ENCODE assay signal across 23 mouse cellular contexts in genomic region chr6:31790906-31791305, GRCm38 (mm10).
DNase-seq lines count a peak whose midpoint lies in the region; ATAC-seq lines count a peak whose summit lies in the region.
"Had no signal": no experiment of that assay in that cellular context is flagged by ENCODE, and none has a peak within 500 bp of the region (broad histone marks: within the 10 kb centered on the region; RNA-seq: fewer than 3 reads in every experiment).

No protein-coding gene starts in this region.

- no peak overlapping the region for H3K9ac ChIP-seq in hindbrain, embryonic 16.5 days (ENCODE audit: low read depth, low read length)
- H3K9ac ChIP-seq: embryonic facial prominence, embryonic 13.5 days; liver, embryonic 14.5 days; lung, embryonic 15.5 days; midbrain, embryonic 12.5 days had no signal

- H3K9me3 ChIP-seq in hindbrain, embryonic 16.5 days (ENCODE audit: control insufficient read depth, low read length): no peaks in the 10 kb centered on the region
- H3K9me3 ChIP-seq in hindbrain, embryonic 10.5 days: no peaks in the 10 kb centered on the region
- H3K9me3 ChIP-seq in midbrain, embryonic 10.5 days (replicated peaks): no peaks in the 10 kb centered on the region
- H3K9me3 ChIP-seq: embryonic facial prominence, embryonic 13.5 days; lung, embryonic 15.5 days; midbrain, embryonic 12.5 days had no signal

- 57% methylated on average over 2 of the region's 2 CpGs for WGBS in hindbrain, embryonic 16.5 days
- 66% methylated on average over 2 of the region's 2 CpGs for WGBS in hindbrain, embryonic 10.5 days
- 68% methylated on average over 2 of the region's 2 CpGs for WGBS in midbrain, embryonic 10.5 days

- no peaks in the 10 kb centered on the region for H3K36me3 ChIP-seq in hindbrain, embryonic 16.5 days (ENCODE audit: control insufficient read depth, insufficient read depth, low read length)
- H3K36me3 ChIP-seq in hindbrain, embryonic 10.5 days: no peaks in the 10 kb centered on the region
- H3K36me3 ChIP-seq in midbrain, embryonic 10.5 days: no peaks in the 10 kb centered on the region
- H3K36me3 ChIP-seq: embryonic facial prominence, embryonic 13.5 days; lung, embryonic 15.5 days; midbrain, embryonic 12.5 days had no signal

- no peaks in the 10 kb centered on the region for H3K4me1 ChIP-seq in hindbrain, embryonic 16.5 days (ENCODE audit: control insufficient read depth, insufficient read depth, low read depth, low read length)
- H3K4me1 ChIP-seq in hindbrain, embryonic 10.5 days (replicated peaks): no peaks in the 10 kb centered on the region
- no peaks in the 10 kb centered on the region for H3K4me1 ChIP-seq in midbrain, embryonic 10.5 days
- H3K4me1 ChIP-seq: embryonic facial prominence, embryonic 13.5 days; lung, embryonic 15.5 days; midbrain, embryonic 12.5 days had no signal

- no peak for DNase-seq in hindbrain, embryonic 10.5 days (ENCODE audit: low spot score)
- peak; percentile 39 for DNase-seq in ovary, adult 18-20 months (ENCODE audit: low spot score)
- DNase-seq in ovary, postnatal 14 days (ENCODE audit: low spot score): no peak
- DNase-seq in adrenal gland, postnatal 14 days: peak; percentile 78
- DNase-seq in spleen, postnatal 4 days (ENCODE audit: low spot score in 2 of 2): no peak
- no peak for DNase-seq in midbrain, embryonic 10.5 days (ENCODE audit: low spot score)
- DNase-seq: cerebellum, adult 2 months; gastrocnemius, postnatal 25 days; heart, adult 2 months; heart, postnatal 36 days; kidney, adult 2 months; kidney, postnatal 14 days; retina, postnatal 1 day; thymus, postnatal 36 days had no signal

- peak; percentile 61; the same call in 1 of the 2 replicates for ATAC-seq in hindbrain, embryonic 16.5 days
- ATAC-seq: forebrain, embryonic 14.5 days had no signal

- no peak overlapping the region for H3K27ac ChIP-seq in hindbrain, embryonic 16.5 days (ENCODE audit: low read depth, low read length)
- no peak overlapping the region for H3K27ac ChIP-seq in hindbrain, embryonic 10.5 days
- H3K27ac ChIP-seq in midbrain, embryonic 10.5 days (replicated peaks): no peak overlapping the region
- H3K27ac ChIP-seq: embryonic facial prominence, embryonic 13.5 days; heart, adult 2 months; left cerebral cortex, adult 2 months; liver, embryonic 14.5 days; lung, embryonic 15.5 days; macrophage; midbrain, embryonic 12.5 days had no signal

- no peak overlapping the region for H3K4me3 ChIP-seq in hindbrain, embryonic 16.5 days (ENCODE audit: low read length)
- H3K4me3 ChIP-seq in hindbrain, embryonic 10.5 days: no peak overlapping the region
- no peak overlapping the region for H3K4me3 ChIP-seq in midbrain, embryonic 10.5 days
- H3K4me3 ChIP-seq: embryonic facial prominence, embryonic 13.5 days; heart, adult 2 months; left cerebral cortex, adult 2 months; lung, embryonic 15.5 days; midbrain, embryonic 12.5 days; myocyte had no signal

- no peaks in the 10 kb centered on the region for H3K27me3 ChIP-seq in hindbrain, embryonic 16.5 days (replicated peaks; ENCODE audit: control insufficient read depth, insufficient read depth, low read length)
- H3K27me3 ChIP-seq in hindbrain, embryonic 10.5 days (ENCODE audit: insufficient read depth, poor library complexity, severe bottlenecking): no peaks in the 10 kb centered on the region
- H3K27me3 ChIP-seq in midbrain, embryonic 10.5 days (ENCODE audit: low read depth, poor library complexity, severe bottlenecking): no peaks in the 10 kb centered on the region
- H3K27me3 ChIP-seq: embryonic facial prominence, embryonic 13.5 days; lung, embryonic 15.5 days; midbrain, embryonic 12.5 days had no signal

- no peak overlapping the region for H3K4me2 ChIP-seq in hindbrain, embryonic 16.5 days (ENCODE audit: low read length)
- H3K4me2 ChIP-seq: embryonic facial prominence, embryonic 13.5 days; lung, embryonic 15.5 days; midbrain, embryonic 12.5 days had no signal

Comparison
In these comparisons a context has a peak if more than half of its experiments do, and no peak if none do; other contexts are left out.
1. DNase-seq: peak in ovary, adult 18-20 months (single experiment) and adrenal gland, postnatal 14 days (single experiment); none in hindbrain, embryonic 10.5 days (single experiment), ovary, postnatal 14 days (single experiment), spleen, postnatal 4 days (0 of 2) and midbrain, embryonic 10.5 days (single experiment).